ENCODE assay signal across 19 mouse cellular contexts in genomic region chr5:149776038-149776437, GRCm38 (mm10).
DNase-seq lines count a peak whose midpoint lies in the region; ATAC-seq lines count a peak whose summit lies in the region.
"Had no signal": no experiment of that assay in that cellular context is flagged by ENCODE, and none has a peak within 500 bp of the region (broad histone marks: within the 10 kb centered on the region; RNA-seq: fewer than 3 reads in every experiment).

No protein-coding gene starts in this region.

- peak; percentile 68 for ATAC-seq in activated CD4-positive, CD25-positive, alpha-beta regulatory T cell, adult 4 months
- ATAC-seq: intestine, embryonic 15.5 days; midbrain, embryonic 15.5 days had no signal

- peak; percentile 44 for DNase-seq in CD4-positive helper T cell, adult 2 months (ENCODE audit: low read depth, low spot score)
- peak; percentile 53 for DNase-seq in naive thymus-derived CD4-positive, alpha-beta T cell, adult 2 months (ENCODE audit: low read depth)
- DNase-seq in thymus, postnatal 36 days, result peak; percentile 27 to 46
- DNase-seq in layer of hippocampus, adult 11-12 months (ENCODE audit: low spot score), result no peak
- no peak for DNase-seq in liver
- DNase-seq in spleen, postnatal 10 days (ENCODE audit: low spot score in 2 of 2), result no peak
- DNase-seq: adrenal gland, adult 2 months; cerebellum, adult 11 months; cerebellum, postnatal 14 days; gastrocnemius, postnatal 25 days; heart, postnatal 36 days; kidney, adult 8-10 months; kidney, postnatal 14 days; left cerebral cortex, postnatal 4 days; lung, postnatal 36 days; retina, postnatal 1 day had no signal

Comparison
In these comparisons a context has a peak if more than half of its experiments do, and no peak if none do; other contexts are left out.
1. DNase-seq: peak in CD4-positive helper T cell, adult 2 months (single experiment), naive thymus-derived CD4-positive, alpha-beta T cell, adult 2 months (single experiment) and thymus, postnatal 36 days (2 of 2); none in layer of hippocampus, adult 11-12 months (single experiment), liver (single experiment) and spleen, postnatal 10 days (0 of 2).